Mouse (Mus musculus) kidney, postnatal 10 days (tissue): Measurements from ENCODE around the gene Atxn7l3.
"Not testable (repeated sequence)": the region's sequence is repeated elsewhere in the genome, so short reads cannot be mapped to it uniquely, and the experiment has no call there.

Experiments
- DNase-seq: peaks from one replicate; pipeline ENCODE4 v3.0.0; 2021; ENCODE audit warnings: mixed read lengths

The Atxn7l3 gene

GRCm38 (mm10) chr11:102294887-102295597 lies 1.4 kb downstream of the Atxn7l3 start:
- peak; percentile 46 for DNase-seq

DNA sequence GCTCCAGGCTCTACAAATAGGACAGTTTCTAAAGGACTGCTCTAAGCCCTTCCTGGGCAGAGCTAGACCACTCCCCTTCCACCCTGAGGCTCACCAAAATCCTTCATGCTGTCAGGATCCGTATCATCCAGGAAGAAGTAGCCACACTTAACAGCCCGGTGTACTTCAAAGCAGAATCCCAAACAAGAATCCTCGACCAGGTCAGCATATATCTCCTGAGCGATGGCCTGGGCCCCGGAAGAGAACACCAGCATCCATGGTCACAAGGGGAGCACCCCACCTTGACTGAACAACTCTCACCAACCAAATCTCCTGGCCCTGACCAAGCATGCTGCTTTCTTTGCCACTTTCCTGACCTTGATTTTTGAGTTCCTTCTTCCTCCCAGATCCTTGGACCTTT lies 2.0 kb downstream of the Atxn7l3 start:
- DNase-seq, result no peak

GRCm38 (mm10) chr11:102293971-102294370 lies 2.5 kb downstream of the Atxn7l3 start:
- no peak for DNase-seq

- DNase-seq, result no peak
Observed at GRCm38 (mm10) chr11:102291051-102291535, 5.3 kb downstream of the Atxn7l3 start.

DNA sequence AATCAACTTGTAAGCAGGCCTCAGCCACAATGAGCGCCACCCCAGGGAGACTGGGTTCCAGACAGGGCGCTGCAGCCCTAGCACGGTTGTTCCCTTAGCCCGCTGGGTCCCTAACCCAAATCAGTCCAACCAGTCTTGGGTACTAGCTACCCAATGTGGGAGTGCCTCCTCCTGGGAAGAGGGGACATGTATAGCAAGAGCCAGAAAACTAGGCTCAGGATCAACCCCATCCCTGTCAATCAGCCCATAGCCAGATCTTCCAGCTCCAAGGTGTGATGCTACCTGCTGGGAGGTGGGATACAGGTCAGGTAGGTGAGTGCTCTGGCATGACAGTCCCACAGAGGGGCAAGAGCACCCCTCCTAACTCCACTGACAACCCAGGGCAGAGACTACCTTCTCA lies 6.3 kb downstream of the Atxn7l3 start:
- no peak for DNase-seq

- DNase-seq, result no peak
Observed at GRCm38 (mm10) chr11:102289511-102290100, 6.8 kb downstream of the Atxn7l3 start.

- DNase-seq, result no peak
Observed at GRCm38 (mm10) chr11:102288913-102289312, 7.5 kb downstream of the Atxn7l3 start.

GRCm38 (mm10) chr11:102288027-102288804 lies 8.2 kb downstream of the Atxn7l3 start:
- no peak for DNase-seq

GRCm38 (mm10) chr11:102287485-102287884 lies 8.9 kb downstream of the Atxn7l3 start:
- no peak for DNase-seq

DNA sequence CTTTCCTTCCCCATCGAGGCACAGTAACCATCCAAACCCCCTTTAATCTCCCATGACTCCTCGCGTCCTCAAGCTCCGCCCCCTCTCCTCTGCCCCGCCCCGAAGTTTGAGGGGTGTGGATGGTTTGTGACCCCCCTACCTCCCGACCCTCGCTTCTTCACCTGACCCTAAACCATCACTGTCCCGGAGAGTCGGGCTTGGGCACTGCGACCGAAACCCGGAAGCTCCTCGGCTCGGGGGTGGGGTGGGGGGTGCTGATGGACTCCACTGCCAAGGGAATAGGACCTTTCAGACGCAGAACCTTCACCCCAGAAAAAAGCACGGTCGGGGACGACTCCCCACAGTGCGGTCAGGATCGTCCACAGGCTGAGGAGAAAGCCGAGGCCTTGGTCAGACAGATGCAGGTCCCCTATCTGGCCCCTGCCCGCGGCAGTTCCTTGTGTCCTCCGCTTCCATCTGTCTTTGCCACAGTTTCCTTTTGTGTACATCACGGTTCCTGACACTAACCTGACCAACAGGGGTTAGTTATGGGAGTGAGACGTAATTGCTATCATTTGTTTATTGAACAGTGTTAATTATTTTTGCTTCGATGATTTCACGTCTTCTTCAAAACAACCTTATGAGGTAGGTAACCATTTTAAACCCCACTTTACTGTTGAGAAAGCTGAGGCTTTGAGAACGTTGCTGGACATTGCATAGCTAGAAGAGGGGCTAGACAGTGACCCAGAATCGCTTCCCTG lies 11.2 kb downstream of the Atxn7l3 start:
- DNase-seq, result peak; percentile 83

- peak; percentile 98 for DNase-seq
Observed at GRCm38 (mm10) chr11:102284501-102285094, 11.8 kb downstream of the Atxn7l3 start, which contains the start of gene Tmub2. TSS of gene Tmub2 (plus strand) at chr11:102284931.

DNA sequence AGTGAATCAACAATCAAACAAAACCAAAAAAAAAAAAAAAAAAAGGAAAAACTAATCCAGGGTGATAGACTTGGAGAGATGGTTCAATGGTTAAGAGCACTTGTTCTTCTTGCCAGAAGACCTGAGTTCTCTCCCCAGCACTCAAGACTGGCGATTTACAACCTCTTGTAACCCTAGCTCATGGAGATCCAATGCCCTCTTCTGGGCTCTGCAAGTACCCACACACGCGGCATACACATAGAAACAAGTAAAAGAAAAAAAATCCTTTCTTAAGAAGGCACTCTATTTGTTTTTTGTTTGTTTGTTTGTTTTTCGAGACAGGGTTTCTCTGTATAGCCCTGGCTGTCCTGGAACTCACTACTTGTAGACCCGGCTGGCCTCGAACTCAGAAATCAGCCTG lies 12.5 kb downstream of the Atxn7l3 start:
- DNase-seq, result no peak

- not testable (repeated sequence) for DNase-seq
Observed at GRCm38 (mm10) chr11:102280267-102280666, 16.2 kb downstream of the Atxn7l3 start.

GRCm38 (mm10) chr11:102279595-102279994 lies 16.8 kb downstream of the Atxn7l3 start:
- no peak for DNase-seq

DNA sequence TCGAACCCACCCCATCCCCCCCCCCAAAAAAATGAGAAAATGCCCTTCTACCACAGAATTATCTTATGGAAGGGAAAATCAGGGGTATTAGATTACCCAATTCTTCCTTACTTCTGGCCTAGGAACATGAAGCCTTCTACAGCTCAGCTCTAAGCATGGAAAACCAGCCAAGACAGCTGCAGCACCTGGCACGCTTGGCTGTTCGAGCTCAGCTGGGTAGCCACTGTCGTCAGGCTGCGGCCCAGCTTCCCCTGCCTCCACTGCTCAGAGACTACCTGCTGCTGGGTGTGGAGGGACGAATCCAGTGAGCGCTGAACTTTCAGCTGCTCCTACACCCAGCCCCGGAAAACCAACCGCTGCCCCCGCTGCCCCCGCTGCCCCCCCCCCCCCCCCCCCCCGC lies 18.7 kb downstream of the Atxn7l3 start:
- no peak for DNase-seq

GRCm38 (mm10) chr11:102276411-102276915 lies 20.0 kb downstream of the Atxn7l3 start:
- DNase-seq, result peak; percentile 74

- no peak for DNase-seq
Observed at GRCm38 (mm10) chr11:102268520-102269244, 27.7 kb downstream of the Atxn7l3 start, which contains the start of gene Asb16. TSS of gene Asb16 (plus strand) at chr11:102268743.

DNA sequence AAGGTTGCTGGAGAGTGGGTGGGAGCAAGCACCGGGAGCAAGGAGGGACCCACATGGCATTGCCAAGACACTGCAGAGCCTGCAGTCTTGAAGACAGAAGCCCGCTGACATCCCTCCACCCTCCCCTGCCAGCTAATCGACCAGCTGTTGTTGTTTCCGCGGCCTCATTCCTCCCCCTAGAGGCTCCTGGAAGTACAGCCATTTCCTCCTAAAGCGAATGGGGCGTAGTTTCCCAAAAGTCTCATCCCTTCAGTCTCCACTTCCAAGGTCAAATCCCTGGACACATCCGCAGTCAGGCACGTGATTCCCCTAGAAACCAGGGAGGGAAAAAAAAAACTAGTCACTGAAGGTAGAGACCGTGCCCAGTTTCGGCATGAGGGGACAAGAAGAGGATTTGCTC lies 29.0 kb downstream of the Atxn7l3 start:
- peak; percentile 86 for DNase-seq

DNA sequence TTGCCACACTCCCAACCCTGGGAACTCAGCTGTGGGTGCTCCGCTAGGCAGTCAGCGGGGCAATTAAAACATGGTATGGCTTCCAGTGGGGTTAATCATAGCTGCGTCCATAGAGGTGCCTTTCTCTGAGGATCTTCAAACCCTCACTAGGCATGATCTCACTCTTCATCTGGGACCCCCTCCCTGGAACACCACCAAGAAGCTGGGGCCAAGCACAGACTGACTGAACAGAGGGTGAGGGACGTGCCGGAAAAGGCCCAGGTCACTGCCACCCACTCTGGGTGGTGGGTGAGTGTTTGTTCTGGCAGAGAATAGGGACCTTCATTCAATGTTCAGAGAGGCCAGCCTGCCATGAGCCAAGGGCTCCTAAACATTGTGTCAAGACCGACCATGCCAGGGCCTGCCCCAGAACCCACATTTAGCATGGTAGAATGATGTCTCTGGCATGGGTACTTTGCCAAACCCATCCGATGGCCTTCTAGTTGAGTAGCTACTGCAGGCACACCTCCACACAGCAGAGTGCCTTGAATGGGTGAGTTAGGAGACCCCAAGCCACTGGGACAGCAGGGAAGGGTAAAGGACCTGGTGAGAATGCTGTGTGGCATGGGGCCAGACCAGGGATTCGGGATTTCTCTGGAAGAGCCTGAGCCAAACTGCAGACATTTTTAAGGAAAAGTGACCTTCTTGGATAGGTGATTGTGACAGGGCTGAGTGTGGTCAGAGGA lies 29.6 kb downstream of the Atxn7l3 start:
- DNase-seq, result peak; percentile 25

DNA sequence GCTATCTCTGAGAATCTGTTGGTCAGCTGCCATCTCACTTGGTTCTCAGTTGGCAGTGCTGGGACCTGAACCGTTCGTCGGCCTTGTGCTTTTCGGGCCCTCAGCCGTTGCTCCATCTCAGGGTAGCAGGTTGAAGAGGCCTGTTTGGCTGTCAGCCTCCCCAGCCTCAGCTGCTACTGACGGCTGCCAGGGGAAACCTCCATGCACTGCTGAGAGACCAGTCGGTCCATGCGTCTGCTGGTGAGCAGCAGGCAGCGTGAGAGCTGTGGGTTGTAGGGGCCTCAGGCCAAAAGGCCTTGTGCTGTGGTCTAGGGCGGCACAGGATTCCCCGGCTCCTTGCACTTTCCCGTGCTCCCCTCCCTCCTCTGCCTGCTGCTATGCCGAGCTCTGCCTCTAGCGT lies 30.6 kb downstream of the Atxn7l3 start:
- DNase-seq, result no peak

DNA sequence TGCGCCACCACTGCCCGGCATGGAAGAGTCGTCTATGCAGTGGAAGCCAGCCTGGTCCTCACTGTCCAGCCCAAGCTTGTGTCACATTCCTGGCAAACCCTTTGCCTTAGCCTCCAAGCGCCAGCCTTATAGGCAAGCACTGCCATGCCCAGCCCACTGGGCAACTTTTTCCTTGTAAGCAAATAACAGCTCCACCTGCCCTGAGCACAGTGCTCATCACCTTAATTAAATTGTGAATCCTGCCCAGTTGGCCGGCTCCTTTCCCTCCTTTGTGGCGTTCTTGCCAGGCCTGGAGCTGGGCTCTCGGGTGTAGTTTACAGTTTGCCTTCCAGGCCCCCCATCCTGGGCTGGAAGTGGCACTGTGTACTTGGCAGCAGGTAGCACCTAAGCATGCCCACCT lies 33.2 kb downstream of the Atxn7l3 start:
- DNase-seq, result no peak
